Mouse (Mus musculus) right cerebral cortex, postnatal 25 days (tissue): ENCODE results near the gene Gm20826.
"Not testable (repeated sequence)": the region's sequence is repeated elsewhere in the genome, so short reads cannot be mapped to it uniquely, and the experiment has no call there.

Experiments
- DNase-seq: peaks from one replicate; pipeline ENCODE4 v3.0.0; 2022

The Gm20826 gene

GRCm38 (mm10) chrY:7638389-7638788 lies at the start of gene Gm20826:
Gm20826 (minus strand) TSS chrY:7638489.
- DNase-seq, result not testable (repeated sequence)
